Mouse (Mus musculus) E14TG2a.4 (cell line): ENCODE measurements around the gene Rbms3.
A peak's percentile ranks its signal among the peaks of the same experiment; 100 is the strongest.

ENCODE experiments used
- H3K27me3 ChIP-seq: 2 replicates; pipeline ENCODE4 v1.6.1; 2014; ENCODE audit warnings: low read length, control low read depth; ENCODE audit not compliant: insufficient read depth
- H3K36me3 ChIP-seq: 2 replicates; pipeline ENCODE4 v1.6.1; 2014; ENCODE audit warnings: low read length, control low read depth; ENCODE audit not compliant: insufficient read depth
- H3K4me1 ChIP-seq: replicated peaks from 2 replicates; pipeline ENCODE4 v1.6.1; 2014; ENCODE audit warnings: low read depth, low read length, control low read depth
- H3K4me3 ChIP-seq: replicated peaks from 2 replicates; pipeline ENCODE4 v1.5.1; 2014; ENCODE audit warnings: mild to moderate bottlenecking, low read length
- H3K9me3 ChIP-seq: 2 replicates; pipeline ENCODE4 v1.6.1; 2014; ENCODE audit warnings: low read length, control low read depth
- CTCF ChIP-seq: conservative IDR thresholded peaks from 2 replicates; pipeline ENCODE4 v1.5.1; 2014; ENCODE audit warnings: low read length
- NANOG ChIP-seq: IDR thresholded peaks from 2 replicates; pipeline ENCODE4 v1.6.1; 2014; ENCODE audit warnings: borderline replicate concordance, low read length, mixed read lengths
- POU5F1 ChIP-seq: IDR thresholded peaks from 2 replicates; pipeline ENCODE4 v1.6.1; 2014; ENCODE audit warnings: low read length, borderline replicate concordance

Rbms3 gene

DNA sequence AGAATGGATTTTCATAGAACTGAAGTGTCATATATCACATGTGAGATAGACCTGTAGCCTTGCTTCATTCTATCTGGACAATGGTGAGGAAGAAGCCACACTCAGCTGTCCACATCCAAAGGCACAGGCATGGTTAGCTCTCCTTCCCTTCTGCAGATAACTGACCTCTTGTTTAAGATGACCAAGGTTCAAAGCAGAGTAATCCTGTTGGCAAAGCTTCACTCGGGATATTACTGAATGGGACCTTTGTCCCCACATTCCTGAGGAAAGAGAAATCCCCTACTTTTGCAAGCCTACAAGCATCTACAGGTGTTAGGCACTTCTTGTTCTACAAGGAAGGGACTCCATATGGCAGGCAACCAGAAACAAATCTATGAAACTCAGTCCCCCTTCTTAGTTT, 621.5 kb downstream of the Rbms3 start:
- H3K9me3 ChIP-seq = no peaks in the 10 kb centered on the region
- H3K4me1 ChIP-seq = no peaks in the 10 kb centered on the region
- H3K36me3 ChIP-seq = no peaks in the 10 kb centered on the region
- no peaks in the 10 kb centered on the region for H3K27me3 ChIP-seq
- no peak overlapping the region for H3K4me3 ChIP-seq
- TF ChIP-seq POU5F1 = no peak
- TF ChIP-seq NANOG = no peak
- TF ChIP-seq CTCF = no peak

DNA sequence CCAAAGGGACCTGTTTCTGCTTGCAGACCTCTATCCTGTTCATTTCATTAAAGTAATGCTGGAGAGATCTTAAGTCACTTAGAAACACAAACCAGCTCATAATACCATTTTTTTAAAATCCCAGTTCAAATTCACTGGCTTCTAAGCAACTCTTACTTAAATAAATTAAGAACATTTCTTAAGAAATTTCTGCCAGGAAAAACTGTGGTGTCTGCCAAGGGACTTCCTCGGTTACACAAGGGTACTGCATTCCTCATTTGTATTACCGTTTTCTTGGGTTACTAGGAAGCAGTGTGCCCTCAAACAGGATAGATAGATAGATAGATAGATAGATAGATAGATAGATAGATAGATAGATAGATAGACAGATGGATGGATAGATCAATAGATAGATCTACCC, 627.6 kb downstream of the Rbms3 start:
- Histone ChIP-seq H3K9me3 (no peaks in the 10 kb centered on the region), H3K27me3 (no peaks in the 10 kb centered on the region), H3K4me1 (no peaks in the 10 kb centered on the region), H3K36me3 (no peaks in the 10 kb centered on the region), H3K4me3 (no peak overlapping the region)
- TF ChIP-seq CTCF = no peak
- no peak for TF ChIP-seq NANOG
- no peak for TF ChIP-seq POU5F1

DNA sequence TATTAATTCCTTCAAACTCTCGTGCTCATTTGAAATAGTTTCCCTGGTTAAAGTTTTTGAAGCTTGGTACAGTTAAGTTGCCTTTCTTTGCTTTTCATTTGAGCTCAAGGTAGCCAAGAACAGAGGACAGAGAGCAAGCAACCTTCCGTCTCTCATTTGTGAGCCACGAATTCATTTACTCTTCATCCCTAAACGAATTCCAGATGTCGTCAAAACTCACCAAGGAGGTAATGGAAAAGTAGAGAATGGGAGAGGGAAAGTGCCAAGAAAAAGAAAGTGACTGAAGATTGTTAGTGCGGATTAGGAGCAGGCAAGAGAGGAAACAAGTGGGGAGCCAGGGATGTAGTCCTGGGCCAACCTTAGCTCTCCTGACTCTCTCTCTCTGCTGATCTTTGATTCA, 630.5 kb downstream of the Rbms3 start:
- no peaks in the 10 kb centered on the region for H3K9me3 ChIP-seq
- no peak overlapping the region for H3K4me3 ChIP-seq
- H3K27me3 ChIP-seq = no peaks in the 10 kb centered on the region
- no peaks in the 10 kb centered on the region for H3K4me1 ChIP-seq
- no peaks in the 10 kb centered on the region for H3K36me3 ChIP-seq
- no peak for TF ChIP-seq POU5F1
- TF ChIP-seq NANOG = no peak
- no peak for TF ChIP-seq CTCF

DNA sequence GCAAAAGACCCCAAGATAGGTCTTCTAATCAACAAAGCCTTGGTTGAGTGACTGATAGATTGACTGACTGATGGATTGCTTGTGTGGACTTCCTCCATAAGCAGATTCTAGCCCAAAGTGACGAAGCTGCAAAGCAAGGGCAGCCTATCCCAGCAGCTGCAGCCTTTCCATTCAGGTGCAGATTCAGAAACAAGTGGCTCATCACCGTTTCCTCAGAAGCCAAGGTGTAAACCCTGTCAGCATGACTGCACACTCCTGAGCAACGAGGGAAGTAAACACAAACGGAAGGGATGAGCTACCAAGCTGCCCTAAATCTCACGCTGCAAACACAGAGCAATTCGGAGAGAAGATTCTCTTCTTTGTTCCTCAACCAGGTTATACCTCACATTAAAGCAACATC, 639.4 kb downstream of the Rbms3 start:
- TF ChIP-seq CTCF = no peak
- Histone ChIP-seq H3K36me3 (no peaks in the 10 kb centered on the region), H3K9me3 (no peaks in the 10 kb centered on the region), H3K4me3 (no peak overlapping the region), H3K27me3 (no peaks in the 10 kb centered on the region; the same call in 1 of the 2 replicates), H3K4me1 (no peaks in the 10 kb centered on the region)

DNA sequence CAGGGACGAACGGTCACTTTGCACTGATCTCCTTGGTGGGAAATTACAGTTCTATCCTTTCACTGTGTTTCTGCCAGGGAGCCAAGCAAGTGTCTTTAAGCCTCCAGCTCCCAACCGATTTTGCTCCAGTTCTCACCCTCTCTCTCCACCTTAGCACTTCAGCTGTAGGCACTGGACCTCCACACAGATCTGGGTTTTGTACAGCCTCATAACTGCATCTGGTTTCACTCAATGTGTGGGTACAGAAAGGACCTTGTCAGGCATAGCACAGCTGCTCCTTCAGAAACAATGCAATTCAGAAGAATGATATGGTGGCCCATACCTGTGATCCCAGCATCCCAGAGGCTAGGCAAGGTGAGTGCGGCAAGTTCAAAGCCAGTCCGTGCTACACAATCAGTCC, 648.9 kb downstream of the Rbms3 start:
- no peak overlapping the region for H3K4me3 ChIP-seq
- TF ChIP-seq NANOG (no peak), CTCF (no peak), POU5F1 (no peak)
- no peaks in the 10 kb centered on the region for H3K36me3 ChIP-seq
- H3K27me3 ChIP-seq = no peaks in the 10 kb centered on the region
- no peaks in the 10 kb centered on the region for H3K4me1 ChIP-seq
- no peaks in the 10 kb centered on the region for H3K9me3 ChIP-seq

DNA sequence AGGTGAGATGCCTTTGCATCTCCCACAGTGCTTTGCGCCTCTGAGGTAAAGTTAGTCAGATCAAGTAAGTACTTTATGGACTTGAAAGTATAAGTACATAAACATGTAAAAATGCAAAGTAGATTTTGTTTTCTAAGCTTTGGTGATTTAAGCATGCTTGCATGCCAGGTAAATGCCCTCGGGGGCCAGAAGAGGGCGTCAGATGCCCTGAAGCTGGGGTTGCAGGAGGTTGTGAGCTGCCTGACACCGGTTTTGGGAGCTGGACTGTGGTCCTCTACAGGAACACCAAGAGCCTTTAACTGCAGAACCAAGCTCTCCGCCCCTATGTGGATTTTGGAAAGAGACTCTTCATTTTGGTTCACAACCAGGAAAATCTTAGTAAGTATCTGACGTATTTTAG, 652.3 kb downstream of the Rbms3 start:
- TF ChIP-seq CTCF = peak; percentile 69
- no peak for TF ChIP-seq POU5F1
- Histone ChIP-seq H3K36me3 (no peaks in the 10 kb centered on the region), H3K4me3 (no peak overlapping the region), H3K9me3 (no peaks in the 10 kb centered on the region), H3K27me3 (no peaks in the 10 kb centered on the region), H3K4me1 (no peaks in the 10 kb centered on the region)

DNA sequence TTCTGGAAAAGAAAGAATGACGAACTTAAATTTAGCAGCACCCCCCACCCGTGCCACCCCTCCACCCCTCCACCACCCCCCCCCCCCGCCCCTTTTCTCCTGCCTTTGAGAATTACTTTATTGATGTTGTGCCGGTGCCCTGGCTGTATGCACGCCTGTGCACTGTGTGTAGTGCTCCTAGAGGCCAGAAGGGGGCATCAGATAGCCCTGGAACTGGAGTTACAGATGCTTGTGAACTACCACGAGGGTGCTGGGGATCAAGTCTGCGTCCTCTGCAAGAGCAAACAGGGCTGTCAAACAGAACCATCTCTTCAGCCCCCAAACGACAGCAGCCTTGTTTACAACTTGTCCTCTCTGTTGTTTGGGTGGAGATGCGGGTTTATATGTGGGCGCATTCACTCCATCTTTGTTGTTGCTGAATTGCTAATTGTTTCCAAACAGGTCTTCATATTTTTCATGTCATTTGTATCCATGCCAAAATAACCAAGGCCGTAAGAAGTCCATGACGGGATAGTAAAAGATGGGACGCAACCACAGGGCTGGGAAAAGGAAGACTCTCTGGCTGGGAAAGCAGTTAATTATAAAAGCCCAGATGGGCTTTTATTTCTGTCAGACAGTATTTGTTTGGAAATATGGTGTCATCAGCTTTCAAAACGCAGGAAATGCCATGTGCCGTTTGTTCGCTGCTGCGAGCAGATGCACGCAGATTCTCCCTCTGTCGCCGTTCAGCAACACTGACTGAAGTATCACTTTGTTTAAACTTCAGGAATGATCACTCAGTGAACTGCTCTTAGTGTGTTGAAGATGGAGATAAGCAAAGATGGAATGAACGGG, 652.9 kb downstream of the Rbms3 start:
- Histone ChIP-seq H3K4me3 (no peak overlapping the region), H3K27me3 (no peaks in the 10 kb centered on the region), H3K36me3 (no peaks in the 10 kb centered on the region), H3K4me1 (no peaks in the 10 kb centered on the region), H3K9me3 (no peaks in the 10 kb centered on the region)
- no peak for TF ChIP-seq POU5F1
- TF ChIP-seq CTCF = peak; percentile 48

DNA sequence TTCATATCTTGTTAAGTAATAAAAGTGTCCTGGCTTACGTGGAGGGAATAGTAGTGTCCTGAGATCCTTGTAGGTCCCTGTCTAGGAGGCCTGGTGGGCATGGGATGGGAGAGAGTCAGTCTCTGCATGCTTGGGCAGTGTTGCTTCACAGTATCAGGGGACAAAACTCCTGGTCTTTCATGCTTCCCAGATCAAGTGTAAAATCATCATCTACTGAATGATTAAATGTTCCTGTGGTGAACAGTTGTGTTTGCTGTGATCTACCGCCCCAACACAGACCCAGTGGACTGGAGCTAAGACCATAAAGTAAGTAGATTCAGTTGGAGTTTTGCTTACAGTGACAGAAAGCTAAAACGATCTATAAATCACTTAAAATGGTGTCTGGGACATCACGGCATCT, 654.4 kb downstream of the Rbms3 start:
- no peaks in the 10 kb centered on the region for H3K36me3 ChIP-seq
- no peaks in the 10 kb centered on the region for H3K9me3 ChIP-seq
- no peaks in the 10 kb centered on the region for H3K4me1 ChIP-seq
- TF ChIP-seq CTCF (no peak), NANOG (no peak)
- H3K4me3 ChIP-seq = no peak overlapping the region
- H3K27me3 ChIP-seq = no peaks in the 10 kb centered on the region

DNA sequence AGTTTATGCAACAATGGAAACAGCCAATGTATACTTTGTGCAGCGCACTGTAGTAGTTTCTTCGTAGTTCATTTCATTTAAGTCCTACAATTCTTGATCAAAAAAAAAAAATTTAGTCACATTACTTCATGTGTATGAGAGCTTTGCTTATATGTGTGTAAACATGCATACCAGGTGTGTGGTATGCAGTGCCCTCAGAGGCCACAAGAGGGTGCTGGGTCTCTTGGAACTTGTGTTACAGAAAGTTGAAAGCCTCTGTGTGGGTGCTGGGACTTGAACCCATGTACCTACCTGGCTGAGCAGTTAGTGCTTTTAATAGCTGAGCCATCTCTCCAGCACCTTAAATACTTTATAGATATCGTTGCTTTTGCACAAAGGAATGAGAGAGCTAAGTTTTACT, 655.6 kb downstream of the Rbms3 start:
- Histone ChIP-seq H3K27me3 (no peaks in the 10 kb centered on the region), H3K4me1 (no peaks in the 10 kb centered on the region), H3K36me3 (no peaks in the 10 kb centered on the region), H3K9me3 (no peaks in the 10 kb centered on the region), H3K4me3 (no peak overlapping the region)
- TF ChIP-seq POU5F1 (no peak), NANOG (no peak), CTCF (peak; percentile 56)
